Mouse (Mus musculus): ENCODE data around the gene 2310034G01Rik. TPM values are rescaled to one million over a fixed set of nuclear protein-coding genes. Genes with fewer than 3 reads are reported as not detected.
A peak's percentile ranks its signal among the peaks of the same experiment; 100 is the strongest.

2310034G01Rik gene
- polyA plus RNA-seq, 1 experiment from 2014 or later: 2.1 TPM

MicroRNAs encoded within 50 kb of the gene (microRNA counts, 519-probe panel; counts per million panel counts)
- microRNA mmu-miR-146b: 1,998 counts per million, percentile 35 among the panel's probes with 10 or more counts

Small RNA genes lying within 50 kb of the gene (microRNA-seq; reads per million reads assigned to microRNA genes)
- 0.82 reads per million for gene Mir146b

Other genes with a start within 250 kb of the 2310034G01Rik start
- 0.40 and 0.66 TPM in 2 replicates for gene Elovl3, start 218.4 kb downstream of the 2310034G01Rik start, polyA plus RNA-seq (2015; fragmentation: Nextera tagmentation; extraction: Ambion mirVana)
- gene Pitx3, start 202.0 kb downstream of the 2310034G01Rik start, polyA plus RNA-seq (2015; fragmentation: Nextera tagmentation; extraction: Ambion mirVana): 5.4 and 8.5 TPM in 2 replicates
- gene Gbf1, start 197.8 kb downstream of the 2310034G01Rik start, polyA plus RNA-seq (2015; fragmentation: Nextera tagmentation; extraction: Ambion mirVana): 73.8 and 76.7 TPM in 2 replicates
- 11.4 and 13.5 TPM in 2 replicates for gene Nfkb2, start 46.0 kb downstream of the 2310034G01Rik start, polyA plus RNA-seq (2015; fragmentation: Nextera tagmentation; extraction: Ambion mirVana)
- gene Psd, start 23.1 kb downstream of the 2310034G01Rik start, polyA plus RNA-seq (2015; fragmentation: Nextera tagmentation; extraction: Ambion mirVana): 5.5 and 5.8 TPM in 2 replicates
- 12.8 and 13.2 TPM in 2 replicates for gene Fbxl15, start 22.1 kb downstream of the 2310034G01Rik start, polyA plus RNA-seq (2015; fragmentation: Nextera tagmentation; extraction: Ambion mirVana)
- gene Cuedc2, start 11.6 kb downstream of the 2310034G01Rik start, polyA plus RNA-seq (2015; fragmentation: Nextera tagmentation; extraction: Ambion mirVana): 150 and 176 TPM in 2 replicates
- gene Mfsd13a, start 9.2 kb downstream of the 2310034G01Rik start, polyA plus RNA-seq (2015; fragmentation: Nextera tagmentation; extraction: Ambion mirVana): 3.1 and 3.6 TPM in 2 replicates
- 145 and 156 TPM in 2 replicates for gene Actr1a, start 45.4 kb upstream of the 2310034G01Rik start, polyA plus RNA-seq (2015; fragmentation: Nextera tagmentation; extraction: Ambion mirVana)
- gene Sufu, start 46.6 kb upstream of the 2310034G01Rik start, polyA plus RNA-seq (2015; fragmentation: Nextera tagmentation; extraction: Ambion mirVana): 32.8 and 33.6 TPM in 2 replicates
- 14.6 and 15.1 TPM in 2 replicates for gene Trim8, start 151.4 kb upstream of the 2310034G01Rik start, polyA plus RNA-seq (2015; fragmentation: Nextera tagmentation; extraction: Ambion mirVana)
- gene Arl3, start 222.9 kb upstream of the 2310034G01Rik start, polyA plus RNA-seq (2015; fragmentation: Nextera tagmentation; extraction: Ambion mirVana): 127 and 138 TPM in 2 replicates
- 22.3 and 23.5 TPM in 2 replicates for gene Sfxn2, start 223.1 kb upstream of the 2310034G01Rik start, polyA plus RNA-seq (2015; fragmentation: Nextera tagmentation; extraction: Ambion mirVana)
- 53.4 and 59.3 TPM in 2 replicates for gene Wbp1l, start 248.8 kb upstream of the 2310034G01Rik start, polyA plus RNA-seq (2015; fragmentation: Nextera tagmentation; extraction: Ambion mirVana)